Mouse (Mus musculus) hindbrain, embryonic 11.5 days (tissue): ENCODE results near the gene Capn9. TPM values are rescaled to one million over a fixed set of nuclear protein-coding genes. Genes with fewer than 3 reads are reported as not detected.

Experiments
- ATAC-seq: fragments of 200-750 bp; cut with Nextera tagmentation; 2 replicates; pipeline ENCODE4 v1.8.0; 2017; ENCODE audit warnings: mild to moderate bottlenecking, moderate TSS enrichment, moderate library complexity; ENCODE audit not compliant: low FRiP score
- DNase-seq: peaks from one replicate; pipeline ENCODE4 v3.0.0-alpha.2; 2015; ENCODE audit warnings: low spot score
- H3K27ac ChIP-seq: fragments of 300-500 bp; sonication (generic); 2 replicates; pipeline ENCODE4 v1.5.1; 2014; ENCODE audit warnings: mild to moderate bottlenecking, low read depth, low read length
- H3K27me3 ChIP-seq: fragments of 300-500 bp; sonication (generic); 2 replicates; pipeline ENCODE4 v1.6.1; 2014; ENCODE audit warnings: mild to moderate bottlenecking, low read length, moderate library complexity, mixed read lengths; ENCODE audit not compliant: control insufficient read depth, insufficient read depth
- H3K36me3 ChIP-seq: fragments of 300-500 bp; sonication (generic); 2 replicates; pipeline ENCODE4 v1.6.1; 2014; ENCODE audit warnings: mild to moderate bottlenecking, low read length, moderate library complexity, mixed read lengths; ENCODE audit not compliant: control insufficient read depth, insufficient read depth
- H3K4me1 ChIP-seq: fragments of 300-500 bp; sonication (generic); replicated peaks from 2 replicates; pipeline ENCODE4 v1.6.1; 2014; ENCODE audit warnings: low read length, mixed read lengths; ENCODE audit not compliant: control insufficient read depth, insufficient read depth
- H3K4me2 ChIP-seq: fragments of 300-500 bp; sonication (generic); replicated peaks from 2 replicates; pipeline ENCODE4 v1.6.1; 2014; ENCODE audit warnings: mild to moderate bottlenecking, low read depth, low read length
- H3K4me3 ChIP-seq: fragments of 300-500 bp; sonication (generic); 2 replicates; pipeline ENCODE4 v1.5.1; 2014; ENCODE audit warnings: low read depth, low read length
- H3K9ac ChIP-seq: fragments of 300-500 bp; sonication (generic); 2 replicates; pipeline ENCODE4 v1.6.1; 2014; ENCODE audit warnings: low read depth, low read length
- H3K9me3 ChIP-seq: fragments of 300-500 bp; sonication (generic); 2 replicates; pipeline ENCODE4 v1.6.1; 2016; ENCODE audit warnings: low read length; ENCODE audit not compliant: control insufficient read depth
- WGBS: fragments of 180-500 bp; shearing (Covaris S2); extraction: QIAGEN DNeasy Blood & Tissue Kit; methylation state at CpG from one replicate; pipeline ENCODE4 v1.1.7; 2014; 5-methylcytosine and 5-hydroxymethylcytosine counted together
- polyA plus RNA-seq: library from polyadenylated mRNA; unstranded; fragments of >200 nt; fragmentation: Nextera tagmentation; extraction: Ambion mirVana; gene quantifications from 2 replicates; pipeline ENCODE4 v1.2.1, GENCODE M21; 2014

The Capn9 gene
- polyA plus RNA-seq: 0.08 TPM in 1 of 2 replicates, not detected in the other

DNA sequence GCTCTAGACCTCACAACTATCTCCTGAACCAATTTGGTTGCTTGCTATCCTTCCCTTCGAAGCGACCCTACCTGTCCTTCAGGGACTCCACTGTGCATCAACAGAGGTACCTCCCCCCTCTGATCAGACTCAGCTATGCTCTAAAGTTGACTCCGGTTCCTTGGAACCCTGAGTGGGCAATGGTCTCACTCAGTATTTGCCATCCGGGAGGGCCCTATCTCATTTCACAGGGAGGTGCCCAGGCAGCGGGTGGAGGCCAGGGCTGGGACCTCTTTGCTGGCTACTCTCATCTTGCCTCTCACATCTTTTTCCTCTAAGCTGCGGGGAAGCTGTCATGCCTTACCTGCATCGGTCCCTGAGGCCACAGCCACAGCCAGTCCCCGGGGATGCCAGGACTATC lies at the start of gene Capn9:
Gene Capn9, plus strand, starts transcription at position 301 of the 400 bp plus-strand sequence.
- no peaks in the 10 kb centered on the region for H3K27me3 ChIP-seq
- WGBS: 95% methylated on average over 8 of the region's 8 CpGs
- no peaks in the 10 kb centered on the region for H3K4me1 ChIP-seq
- no peak within 1 kb of the TSS for H3K4me3 ChIP-seq
- no peaks in the 10 kb centered on the region for H3K36me3 ChIP-seq
- ATAC-seq (no peak), DNase-seq (no peak)
- H3K4me2 ChIP-seq: no peak within 1 kb of the TSS
- H3K27ac ChIP-seq: no peak within 1 kb of the TSS
- H3K9me3 ChIP-seq: no peaks in the 10 kb centered on the region
- no peak within 1 kb of the TSS for H3K9ac ChIP-seq

DNA sequence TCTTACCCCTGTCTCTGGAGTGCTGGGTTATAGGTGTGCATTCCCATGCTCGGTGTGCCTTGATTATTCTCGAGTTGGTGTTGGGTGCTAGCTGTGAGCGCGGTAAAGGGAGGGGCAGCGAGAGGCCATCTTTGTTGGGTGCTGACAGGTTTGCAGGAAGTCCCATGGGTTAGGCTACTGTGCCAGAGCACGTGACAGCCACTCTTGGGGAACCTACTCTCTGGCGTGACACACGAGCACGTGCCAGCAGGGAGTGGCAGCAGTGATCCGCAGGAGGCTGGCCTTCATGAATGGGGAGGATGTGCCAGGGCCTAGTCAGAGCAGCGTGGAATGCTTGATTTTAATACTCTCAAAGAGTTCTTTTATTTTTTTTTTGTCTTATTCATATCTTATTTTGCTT lies 49.6 kb upstream of the Capn9 start:
- H3K27me3 ChIP-seq: no peaks in the 10 kb centered on the region
- no peak for ATAC-seq
- no peak overlapping the region for H3K4me3 ChIP-seq
- no peak overlapping the region for H3K4me2 ChIP-seq
- no peak overlapping the region for H3K27ac ChIP-seq
- H3K9ac ChIP-seq: no peak overlapping the region
- 94% methylated on average over 11 of the region's 11 CpGs for WGBS
- H3K36me3 ChIP-seq: no peaks in the 10 kb centered on the region
- DNase-seq: no peak
- no peaks in the 10 kb centered on the region for H3K9me3 ChIP-seq
- H3K4me1 ChIP-seq: peaks cover 2% of the 10 kb centered on the region; the same call in 1 of the 2 replicates

DNA sequence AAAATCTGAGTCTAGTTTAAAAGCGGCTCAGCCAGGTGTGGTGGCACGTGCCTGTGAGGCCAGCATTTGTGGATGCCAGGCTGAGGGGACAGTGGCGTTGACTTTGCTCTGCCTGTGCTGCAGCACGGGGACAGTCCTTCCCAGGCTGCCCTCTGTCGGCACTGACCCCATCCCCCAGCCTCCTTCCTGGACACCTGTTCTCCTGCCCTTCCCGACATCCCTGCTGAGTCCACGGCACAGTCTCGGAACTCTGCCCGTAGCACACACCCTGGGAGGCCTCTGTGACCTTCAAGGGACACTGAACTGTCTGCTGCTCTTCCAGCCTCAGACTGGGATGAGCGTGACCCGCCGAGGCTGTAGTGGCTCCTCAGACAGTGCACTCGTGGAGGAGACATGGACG lies 45.8 kb upstream of the Capn9 start:
- Histone ChIP-seq H3K36me3 (no peaks in the 10 kb centered on the region), H3K4me3 (no peak overlapping the region), H3K9ac (no peak overlapping the region), H3K4me1 (no peaks in the 10 kb centered on the region), H3K27me3 (no peaks in the 10 kb centered on the region), H3K27ac (no peak overlapping the region), H3K4me2 (no peak overlapping the region), H3K9me3 (no peaks in the 10 kb centered on the region)
- ATAC-seq (no peak), DNase-seq (no peak)
- 90% methylated on average over 14 of the region's 14 CpGs for WGBS

DNA sequence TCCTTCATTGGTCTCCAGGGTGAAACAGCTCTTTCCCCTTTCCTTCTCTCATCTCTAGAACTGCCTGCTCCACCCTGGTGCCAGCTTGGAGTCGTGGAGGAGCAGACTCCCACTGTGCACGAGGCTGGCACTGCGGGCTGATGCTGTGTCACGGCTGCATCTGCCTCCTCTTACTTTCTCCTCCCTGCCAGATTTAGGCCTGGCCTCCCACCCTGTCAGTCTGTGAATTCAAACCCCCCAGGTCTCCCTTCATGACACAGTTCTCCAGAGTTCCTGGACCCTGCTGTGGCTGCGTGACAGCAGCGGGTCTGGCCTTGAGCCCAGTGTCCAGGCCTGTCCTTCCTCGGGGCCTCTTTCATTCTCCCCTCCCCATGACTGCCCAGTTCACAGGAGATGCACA lies 45.4 kb upstream of the Capn9 start:
- no peaks in the 10 kb centered on the region for H3K27me3 ChIP-seq
- no peaks in the 10 kb centered on the region for H3K9me3 ChIP-seq
- no peak overlapping the region for H3K27ac ChIP-seq
- ATAC-seq (no peak), DNase-seq (no peak)
- no peak overlapping the region for H3K4me2 ChIP-seq
- H3K4me1 ChIP-seq: no peaks in the 10 kb centered on the region
- no peak overlapping the region for H3K4me3 ChIP-seq
- 92% methylated on average over 7 of the region's 7 CpGs for WGBS
- no peak overlapping the region for H3K9ac ChIP-seq
- no peaks in the 10 kb centered on the region for H3K36me3 ChIP-seq

DNA sequence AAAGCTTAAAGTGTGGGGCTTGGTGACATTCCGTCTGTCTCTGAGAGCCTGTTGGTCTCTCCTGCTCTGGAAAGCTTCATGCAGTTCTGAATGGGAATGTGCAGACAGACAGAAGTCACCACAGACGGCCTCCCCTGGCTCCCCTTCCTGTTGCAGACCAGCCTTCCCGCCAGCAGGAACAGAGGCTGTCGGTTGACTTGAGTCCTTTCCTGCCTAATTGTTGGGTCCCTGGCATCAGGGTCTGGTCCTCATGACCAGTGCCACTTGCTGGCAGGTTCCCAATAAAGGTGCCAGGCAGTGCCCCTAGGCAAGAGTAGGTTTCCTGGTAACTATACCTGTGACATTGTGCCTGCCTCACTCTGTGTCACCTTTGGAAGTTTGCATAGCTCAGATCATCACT lies 44.9 kb upstream of the Capn9 start:
- ATAC-seq (no peak), DNase-seq (no peak)
- Histone ChIP-seq H3K27ac (no peak overlapping the region), H3K4me2 (no peak overlapping the region), H3K9ac (no peak overlapping the region), H3K4me3 (no peak overlapping the region), H3K4me1 (no peaks in the 10 kb centered on the region), H3K36me3 (no peaks in the 10 kb centered on the region), H3K27me3 (no peaks in the 10 kb centered on the region), H3K9me3 (no peaks in the 10 kb centered on the region)
- 86% methylated on average over 4 of the region's 4 CpGs for WGBS

DNA sequence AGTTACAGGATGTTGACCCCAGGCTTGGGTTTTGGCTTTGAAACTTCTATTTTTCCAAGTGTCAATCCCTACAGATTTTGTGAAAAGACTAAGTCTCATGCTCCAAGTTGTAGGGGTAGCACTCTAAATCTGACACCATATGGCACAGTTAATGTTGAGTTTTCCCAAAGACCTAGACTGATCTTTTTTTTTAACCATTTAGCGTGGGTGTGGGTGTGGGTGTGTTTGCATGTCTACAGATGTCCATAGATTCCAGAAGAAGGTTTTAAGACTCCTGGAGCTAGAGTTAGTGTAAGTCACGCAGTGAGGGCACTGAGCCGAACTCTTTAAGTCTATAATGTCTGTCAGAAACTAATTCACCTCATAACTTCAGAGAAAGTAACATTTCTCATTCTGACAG lies 43.3 kb upstream of the Capn9 start:
- Histone ChIP-seq H3K4me2 (no peak overlapping the region), H3K27me3 (no peaks in the 10 kb centered on the region), H3K36me3 (no peaks in the 10 kb centered on the region), H3K9ac (no peak overlapping the region), H3K9me3 (no peaks in the 10 kb centered on the region), H3K27ac (no peak overlapping the region), H3K4me1 (no peaks in the 10 kb centered on the region), H3K4me3 (no peak overlapping the region)
- 91% methylated on average over 3 of the region's 3 CpGs for WGBS
- ATAC-seq: no peak
- DNase-seq: no peak

DNA sequence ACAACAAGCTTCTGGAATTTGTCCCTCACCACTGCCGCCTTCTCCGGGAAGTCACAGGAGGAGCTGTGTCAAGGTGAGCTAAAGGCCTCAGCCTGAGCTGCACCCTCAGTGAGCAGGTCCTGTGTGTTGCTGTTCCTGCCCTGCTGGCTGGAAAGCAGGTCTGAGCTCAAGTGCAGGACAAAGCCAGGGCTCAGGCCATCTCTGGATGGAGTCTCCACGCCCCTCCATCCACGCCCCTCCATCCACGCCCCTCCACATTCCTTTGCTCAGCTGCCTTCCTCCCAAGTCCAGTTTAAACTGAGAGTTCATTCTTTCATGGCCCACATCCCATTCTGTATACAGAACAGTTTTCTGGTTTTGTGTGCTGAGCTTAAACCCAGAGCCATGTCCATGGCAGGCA lies 40.5 kb upstream of the Capn9 start:
- Histone ChIP-seq H3K36me3 (peaks cover 7% of the 10 kb centered on the region; the same call in 1 of the 2 replicates), H3K4me2 (no peak overlapping the region), H3K4me3 (no peak overlapping the region), H3K4me1 (no peaks in the 10 kb centered on the region), H3K9ac (no peak overlapping the region), H3K27me3 (no peaks in the 10 kb centered on the region), H3K27ac (no peak overlapping the region), H3K9me3 (no peaks in the 10 kb centered on the region)
- no peak for DNase-seq
- WGBS: 98% methylated on average over 5 of the region's 5 CpGs
- no peak for ATAC-seq

DNA sequence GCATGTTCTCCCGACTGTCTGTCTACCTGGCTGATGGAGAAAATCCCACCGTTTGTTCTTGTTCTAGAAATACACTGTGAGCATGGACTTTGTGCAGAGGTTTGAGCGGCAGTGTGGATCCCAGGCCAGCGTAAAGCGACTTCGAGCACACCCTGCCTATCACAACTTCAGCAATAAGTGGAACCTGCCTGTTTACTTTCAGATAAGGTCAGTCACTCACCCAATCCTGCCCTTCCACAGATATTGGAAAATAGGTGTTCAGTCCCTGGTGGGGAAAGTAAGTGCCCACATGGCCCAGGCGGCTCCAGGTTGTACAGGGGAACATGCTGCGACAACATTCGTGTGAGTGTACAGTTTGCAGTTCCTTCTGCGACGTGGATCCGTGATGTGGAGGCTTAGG lies 35.0 kb upstream of the Capn9 start:
- WGBS: 96% methylated on average over 12 of the region's 12 CpGs
- Histone ChIP-seq H3K27me3 (no peaks in the 10 kb centered on the region), H3K27ac (no peak overlapping the region), H3K36me3 (peaks cover 9% of the 10 kb centered on the region; the same call in 1 of the 2 replicates), H3K4me2 (no peak overlapping the region), H3K4me1 (no peaks in the 10 kb centered on the region), H3K9me3 (no peaks in the 10 kb centered on the region), H3K4me3 (no peak overlapping the region), H3K9ac (no peak overlapping the region)
- no peak for DNase-seq
- no peak for ATAC-seq

DNA sequence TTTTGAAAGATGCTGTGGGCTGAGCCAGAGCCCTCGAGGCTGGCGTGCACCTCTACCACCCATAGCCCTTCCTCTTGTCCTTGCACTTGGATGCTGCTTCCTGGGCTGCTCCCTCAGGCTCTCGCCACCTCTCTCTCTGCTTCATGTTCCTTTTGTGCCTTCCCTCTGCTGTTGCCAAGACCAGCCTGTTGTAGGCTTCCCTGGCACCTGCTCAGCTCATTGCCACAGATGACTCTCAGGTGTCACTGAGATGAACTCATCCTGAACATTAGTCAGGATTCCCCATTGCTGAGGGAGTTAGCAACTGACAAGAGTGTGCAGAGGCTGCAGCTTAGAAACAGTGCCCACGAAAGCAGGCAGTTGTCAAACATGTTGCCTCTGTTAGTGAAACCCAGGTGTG lies 33.9 kb upstream of the Capn9 start:
- ATAC-seq: no peak

More for the DNA sequence above, 33.9 kb upstream of the Capn9 start:
- H3K9ac ChIP-seq: no peak overlapping the region
- no peak overlapping the region for H3K4me3 ChIP-seq
- no peaks in the 10 kb centered on the region for H3K9me3 ChIP-seq
- H3K27me3 ChIP-seq: no peaks in the 10 kb centered on the region
- H3K27ac ChIP-seq: no peak overlapping the region
- H3K4me1 ChIP-seq: no peaks in the 10 kb centered on the region
- no peak overlapping the region for H3K4me2 ChIP-seq
- peaks cover 9% of the 10 kb centered on the region; the same call in 1 of the 2 replicates for H3K36me3 ChIP-seq
- 90% methylated on average over 4 of the region's 4 CpGs for WGBS
- DNase-seq: no peak
